14 mouse cellular contexts compared by ENCODE assay signal in genomic region chr6:114659278-114659991, GRCm38 (mm10). TPM values are rescaled to one million over a fixed set of nuclear protein-coding genes. Genes with fewer than 3 reads are reported as not detected.
DNase-seq lines count a peak whose midpoint lies in the region; ATAC-seq lines count a peak whose summit lies in the region.
"Had no signal": no experiment of that assay in that cellular context is flagged by ENCODE, and none has a peak within 500 bp of the region (broad histone marks: within the 10 kb centered on the region; RNA-seq: fewer than 3 reads in every experiment).

No protein-coding gene starts in this region.

- peak overlapping the region; percentile 67 for H3K9ac ChIP-seq in liver, embryonic 13.5 days

- H3K4me3 ChIP-seq in liver, embryonic 13.5 days (replicated peaks): 0 out of 2 replicates have a peak overlapping the region, but pooled peaks have one; percentile 5
- H3K4me3 ChIP-seq: hindbrain, embryonic 10.5 days; midbrain, embryonic 10.5 days had no signal

- peaks cover 32% of the 10 kb centered on the region for H3K4me1 ChIP-seq in liver, embryonic 13.5 days (replicated peaks)
- H3K4me1 ChIP-seq: hindbrain, embryonic 10.5 days had no signal

- peak overlapping the region; percentile 65 for H3K4me2 ChIP-seq in liver, embryonic 13.5 days

- no peaks in the 10 kb centered on the region for H3K9me3 ChIP-seq in liver, embryonic 13.5 days (replicated peaks)
- H3K9me3 ChIP-seq: hindbrain, embryonic 10.5 days; midbrain, embryonic 10.5 days had no signal

- WGBS in liver, embryonic 13.5 days (ENCODE audit: insufficient replicate concordance): 15% methylated on average over 4 of the region's 4 CpGs

- no peaks in the 10 kb centered on the region for H3K36me3 ChIP-seq in liver, embryonic 13.5 days
- H3K36me3 ChIP-seq: hindbrain, embryonic 10.5 days; midbrain, embryonic 10.5 days had no signal

- peak; percentile 93 for DNase-seq in heart, adult 11 months
- no peak for DNase-seq in heart, adult 18-20 months
- peak; percentile 20 to 51 for DNase-seq in spleen, postnatal 10 days (ENCODE audit: low spot score in 2 of 2)
- DNase-seq in spleen, adult 12 weeks (ENCODE audit: low spot score): no peak
- DNase-seq in liver, embryonic 13.5 days: peak; percentile 69
- DNase-seq in adipocyte (ENCODE audit: low spot score): no peak
- DNase-seq in cerebellum, postnatal 10 days: no peak
- DNase-seq: kidney, adult 18-20 months; left cerebral cortex, postnatal 4 days; retina, postnatal 1 day; thymus, postnatal 36 days had no signal

- no peaks in the 10 kb centered on the region for H3K27me3 ChIP-seq in liver, embryonic 13.5 days

- peak; percentile 90 for ATAC-seq in liver, embryonic 13.5 days (ENCODE audit: low read depth)
- 0 out of 2 replicates have a peak, but pooled peaks have one; percentile 4 for ATAC-seq in neutrophil, adult 5-6 weeks (ENCODE audit: extremely low read depth, insufficient number of reproducible peaks, low FRiP score, poor library complexity, severe bottlenecking)

- H3K27ac ChIP-seq in liver, embryonic 13.5 days: peak overlapping the region; percentile 97
- H3K27ac ChIP-seq: hindbrain, embryonic 10.5 days; midbrain, embryonic 10.5 days had no signal

RNA-seq across cellular contexts. Expression of gene Atg7, which starts 16.5 kb away (rescaled TPM):
- 10 to 100 TPM; 11.0 to 13.2 TPM for total RNA-seq in heart, adult 18-20 months (2021)
- 12.5 and 13.2 TPM in 2 replicates for polyA plus RNA-seq in liver, embryonic 13.5 days (2015; fragmentation: Nextera tagmentation; extraction: Ambion mirVana)
- total RNA-seq in neutrophil, adult 5-6 weeks (2017): 74.5 and 95.0 TPM in 2 replicates

Comparison
In these comparisons a context has a peak if more than half of its experiments do, and no peak if none do; other contexts are left out.
1. DNase-seq: peak in heart, adult 11 months (single experiment), spleen, postnatal 10 days (2 of 2) and liver, embryonic 13.5 days (single experiment); none in heart, adult 18-20 months (0 of 2), spleen, adult 12 weeks (single experiment), adipocyte (single experiment) and cerebellum, postnatal 10 days (0 of 2).